Mouse (Mus musculus) CH12.LX (cell line): Measurements from ENCODE around the gene Necab2. TPM values are rescaled to one million over a fixed set of nuclear protein-coding genes. Genes with fewer than 3 reads are reported as not detected.

Source experiments
- DNase-seq: peaks from one replicate; pipeline ENCODE4 v3.0.0-alpha.2; 2013; ENCODE audit errors: extremely low read depth
- H3K27ac ChIP-seq: 2 replicates; pipeline ENCODE4 v1.5.1; 2012; ENCODE audit warnings: low read depth, mild to moderate bottlenecking, control low read depth, moderate library complexity; ENCODE audit not compliant: insufficient read depth
- H3K27me3 ChIP-seq: replicated peaks from 2 replicates; pipeline ENCODE3; 2012; ENCODE audit warnings: inconsistent platforms
- H3K36me3 ChIP-seq, 2 experiments: replicated peaks in 1 of 2; 2 replicates each; pipeline versions ENCODE3 to v1.6.1; 2012; ENCODE audit warnings: inconsistent platforms in 1 of 2, low read length in 1 of 2, mild to moderate bottlenecking in 1 of 2, mixed read lengths in 1 of 2, moderate library complexity in 1 of 2; ENCODE audit not compliant: control insufficient read depth in 1 of 2, insufficient read depth in 1 of 2
- H3K4me1 ChIP-seq, 2 experiments: 2 replicates each; pipeline ENCODE4 v1.6.1; 2012; ENCODE audit warnings: inconsistent platforms in 1 of 2, moderate library complexity in 1 of 2; ENCODE audit not compliant: insufficient read depth in 2 of 2, control insufficient read depth in 1 of 2
- H3K4me2 ChIP-seq: 2 replicates; pipeline ENCODE4 v1.6.1; 2012; ENCODE audit warnings: low read depth, mild to moderate bottlenecking, control low read depth; ENCODE audit not compliant: poor library complexity, insufficient read depth, severe bottlenecking
- H3K4me3 ChIP-seq, 3 experiments: fragments of 150-350 bp in 1 of 3; sonication (generic) in 1 of 3; replicated peaks in 1 of 3; 2 replicates each; pipeline versions ENCODE3 to v1.5.1; 2011 to 2012; ENCODE audit warnings: low read depth in 2 of 3, low read length in 2 of 3, mild to moderate bottlenecking in 2 of 3, moderate library complexity in 2 of 3, control low read depth in 1 of 3, improper control_type of control experiment in 1 of 3, inconsistent platforms in 1 of 3, mixed read lengths in 1 of 3; ENCODE audit not compliant: poor library complexity in 1 of 3
- H3K79me2 ChIP-seq: replicated peaks from 2 replicates; pipeline ENCODE4 v1.6.1; 2012; ENCODE audit warnings: mild to moderate bottlenecking, moderate library complexity; ENCODE audit not compliant: control insufficient read depth, poor library complexity, insufficient read depth, severe bottlenecking; ENCODE audit errors: extremely low read depth
- H3K9ac ChIP-seq: 2 replicates; pipeline ENCODE4 v1.6.1; 2012; ENCODE audit warnings: low read depth, mild to moderate bottlenecking, control low read depth, moderate library complexity; ENCODE audit not compliant: insufficient read depth
- H3K9me3 ChIP-seq: replicated peaks from 2 replicates; pipeline ENCODE3; 2012; ENCODE audit warnings: low read length, inconsistent platforms, mixed read lengths
- BHLHE40 ChIP-seq: IDR thresholded peaks from 2 replicates; pipeline ENCODE4 v1.6.1; 2011; ENCODE audit warnings: mild to moderate bottlenecking, low read depth, low read length, improper control_type of control experiment
- CHD1 ChIP-seq: IDR thresholded peaks from 2 replicates; pipeline ENCODE4 v1.6.1; 2012; ENCODE audit warnings: low read depth, low read length, improper control_type of control experiment, inconsistent platforms
- E2F4 ChIP-seq: IDR thresholded peaks from 2 replicates; pipeline ENCODE4 v1.6.1; 2011; ENCODE audit warnings: low read depth, low read length, improper control_type of control experiment; ENCODE audit not compliant: insufficient replicate concordance
- EP300 ChIP-seq: IDR thresholded peaks from 2 replicates; pipeline ENCODE4 v1.6.1; 2011; ENCODE audit warnings: low read length, improper control_type of control experiment
- GABPA ChIP-seq: IDR thresholded peaks from 2 replicates; pipeline ENCODE4 v1.6.1; 2012; ENCODE audit warnings: low read depth, low read length, improper control_type of control experiment, inconsistent platforms; ENCODE audit not compliant: insufficient replicate concordance
- IRF4 ChIP-seq: IDR thresholded peaks from 2 replicates; pipeline ENCODE4 v1.6.1; 2014; ENCODE audit warnings: low read depth, mild to moderate bottlenecking, inconsistent platforms, low read length, improper control_type of control experiment
- JUN ChIP-seq: IDR thresholded peaks from 2 replicates; pipeline ENCODE4 v1.6.1; 2011; ENCODE audit warnings: low read depth, mild to moderate bottlenecking, low read length, improper control_type of control experiment, moderate library complexity; ENCODE audit not compliant: insufficient read depth
- JUND ChIP-seq: conservative IDR thresholded peaks from 2 replicates; pipeline ENCODE4 v1.6.1; 2011; ENCODE audit warnings: low read depth, low read length, improper control_type of control experiment
- MAFK ChIP-seq: IDR thresholded peaks from 2 replicates; pipeline ENCODE4 v1.6.1; 2011; ENCODE audit warnings: low read length, improper control_type of control experiment; ENCODE audit not compliant: insufficient replicate concordance
- MAZ ChIP-seq: IDR thresholded peaks from 2 replicates; pipeline ENCODE4 v1.6.1; 2012; ENCODE audit warnings: low read depth, mild to moderate bottlenecking, inconsistent platforms, low read length, improper control_type of control experiment, moderate library complexity
- MXI1 ChIP-seq: IDR thresholded peaks from 2 replicates; pipeline ENCODE4 v1.6.1; 2011; ENCODE audit warnings: mild to moderate bottlenecking, low read depth, low read length, improper control_type of control experiment
- NELFE ChIP-seq: IDR thresholded peaks from 2 replicates; pipeline ENCODE4 v1.6.1; 2011; ENCODE audit warnings: low read depth, low read length, improper control_type of control experiment
- NRF1 ChIP-seq: IDR thresholded peaks from 2 replicates; pipeline ENCODE4 v1.6.1; 2014; ENCODE audit warnings: low read depth, mild to moderate bottlenecking, inconsistent platforms, low read length, improper control_type of control experiment, moderate library complexity
- PAX5 ChIP-seq: IDR thresholded peaks from 2 replicates; pipeline ENCODE4 v1.6.1; 2012; ENCODE audit warnings: low read length, inconsistent platforms, mixed read lengths
- POLR2A ChIP-seq: IDR thresholded peaks from 2 replicates; pipeline ENCODE4 v1.6.1; 2011; ENCODE audit warnings: low read depth, mild to moderate bottlenecking, improper control_type of control experiment, low read length
- RAD21 ChIP-seq: IDR thresholded peaks from 2 replicates; pipeline ENCODE4 v1.6.1; 2011; ENCODE audit warnings: low read depth, mild to moderate bottlenecking, low read length, improper control_type of control experiment, moderate library complexity
- RCOR1 ChIP-seq: conservative IDR thresholded peaks from 2 replicates; pipeline ENCODE4 v1.6.1; 2012; ENCODE audit warnings: low read depth, mild to moderate bottlenecking, inconsistent platforms, low read length, improper control_type of control experiment
- SMC3 ChIP-seq: IDR thresholded peaks from 2 replicates; pipeline ENCODE4 v1.6.1; 2011; ENCODE audit warnings: low read depth, low read length, improper control_type of control experiment
- TBP ChIP-seq: conservative IDR thresholded peaks from 2 replicates; pipeline ENCODE4 v1.6.1; 2011; ENCODE audit warnings: low read depth, low read length, improper control_type of control experiment
- TCF12 ChIP-seq: IDR thresholded peaks from 2 replicates; pipeline ENCODE4 v1.6.1; 2014; ENCODE audit warnings: low read depth, mild to moderate bottlenecking, inconsistent platforms, low read length, improper control_type of control experiment
- UBTF ChIP-seq: IDR thresholded peaks from 2 replicates; pipeline ENCODE4 v1.6.1; 2012; ENCODE audit warnings: low read depth, mild to moderate bottlenecking, inconsistent platforms, low read length, improper control_type of control experiment, moderate library complexity
- USF1 ChIP-seq: IDR thresholded peaks from 2 replicates; pipeline ENCODE4 v1.6.1; 2014; ENCODE audit warnings: low read depth, mild to moderate bottlenecking, inconsistent platforms, low read length, improper control_type of control experiment
- ZC3H11A ChIP-seq: IDR thresholded peaks from 2 replicates; pipeline ENCODE4 v1.6.1; 2012; ENCODE audit warnings: low read depth, mild to moderate bottlenecking, inconsistent platforms, low read length, improper control_type of control experiment
- ZMIZ1 ChIP-seq: IDR thresholded peaks from 2 replicates; pipeline ENCODE4 v1.6.1; 2012; ENCODE audit warnings: low read depth, mild to moderate bottlenecking, inconsistent platforms, low read length, improper control_type of control experiment
- ZNF384 ChIP-seq: IDR thresholded peaks from 2 replicates; pipeline ENCODE4 v1.6.1; 2012; ENCODE audit warnings: low read depth, low read length, improper control_type of control experiment, inconsistent platforms
- dilution Hi-C: fragments of 300-500 bp; cut with MboI; formaldehyde crosslinking; loops from 2 replicates; pipeline ENCODE4 v1.14.3; 2020; ENCODE audit warnings: low sequenced_read_pairs; ENCODE audit not compliant: extremely low pct_unique_long_range_greater_than_20kb, extremely low pct_ligation_motif_present
- in situ Hi-C: fragments of 300-500 bp; cut with MboI; formaldehyde crosslinking; loops from 3 replicates; pipeline ENCODE4 v1.14.3; 2019; ENCODE audit warnings: low sequenced_read_pairs, low pct_ligation_motif_present, low pct_unique_long_range_greater_than_20kb, mixed read lengths
- polyA plus RNA-seq: library from polyadenylated mRNA; unstranded; fragments of >175 nt; gene quantifications from 2 replicates; pipeline ENCODE4 v1.2.1, GENCODE M21; 2012; ENCODE audit warnings: low read depth; ENCODE audit not compliant: insufficient read length
- total RNA-seq, 2 experiments: library from RNA; depleted of rRNA; stranded (reverse); fragments of 300-350 nt in 1 of 2; fragments of >200 nt in 1 of 2; gene quantifications; 2 replicates each; pipeline ENCODE4 v1.2.3; 2012 to 2014

Necab2 gene
- total and polyA plus RNA-seq, 3 experiments, result not detected

DNA sequence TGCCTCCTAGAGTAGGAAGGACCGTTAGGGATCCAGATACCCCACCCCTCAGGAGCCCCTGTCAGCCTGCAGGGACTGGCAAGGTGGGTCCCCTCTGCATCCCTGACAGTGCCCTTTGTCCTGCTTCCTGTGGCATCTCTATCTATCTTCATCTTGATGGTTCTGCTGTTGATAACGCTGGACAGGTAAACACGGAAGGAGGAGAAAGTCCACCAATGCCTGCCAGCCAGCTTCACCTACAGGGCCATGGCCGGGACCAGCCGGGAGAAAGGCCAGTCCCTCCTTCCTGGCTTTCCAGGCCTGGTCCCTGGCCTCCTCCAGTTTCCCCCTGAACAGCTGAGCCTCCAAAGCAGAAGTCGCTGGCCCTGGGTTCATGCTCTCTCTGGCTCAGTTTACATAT, 11.9 kb upstream of the Necab2 start:
- Histone ChIP-seq H3K4me1 (peaks cover 18 to 48% of the 10 kb centered on the region in 2 experiments), H3K4me2 (no peak overlapping the region), H3K4me3 (no peak overlapping the region), H3K9ac (no peak overlapping the region), H3K79me2 (no peaks in the 10 kb centered on the region), H3K27ac (no peak overlapping the region), H3K36me3 (no peaks in the 10 kb centered on the region), H3K9me3 (no peaks in the 10 kb centered on the region), H3K27me3 (no peaks in the 10 kb centered on the region)
- dilution Hi-C loops, result no loop called here
- TF ChIP-seq MAFK (no peak), MXI1 (no peak), NRF1 (no peak), TCF12 (no peak), IRF4 (no peak), CHD1 (no peak)
- in situ Hi-C loops, result no loop called here
- no peak for DNase-seq

DNA sequence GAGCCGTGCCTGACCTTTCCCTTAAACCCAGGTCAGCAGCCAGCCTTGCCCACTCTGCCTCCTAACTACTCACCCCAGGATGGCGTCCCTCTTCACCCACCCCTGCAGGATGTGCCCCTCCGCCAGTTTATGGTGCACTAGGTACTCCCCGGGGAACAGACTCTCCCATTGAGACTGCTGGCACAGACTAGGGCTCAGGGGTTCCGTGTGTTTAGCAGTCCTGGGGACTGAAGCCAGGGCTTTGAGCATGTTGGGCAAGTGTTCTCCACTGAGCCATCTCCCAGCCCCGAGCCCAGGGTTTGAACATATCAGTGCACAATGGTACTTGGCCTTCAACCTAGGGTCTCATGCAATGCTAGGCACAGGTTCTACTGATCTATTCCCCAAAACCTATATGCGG, 11.0 kb upstream of the Necab2 start:
- in situ Hi-C loops (loop anchor here (5.0 kb wide), 1 partner anchor 182 kb away; no protein-coding TSS in a partner anchor), dilution Hi-C loops (no loop called here)
- TF ChIP-seq ZNF384, result no peak
- TF ChIP-seq JUND, result no peak
- TF ChIP-seq ZMIZ1, result no peak
- no peak for TF ChIP-seq SMC3
- no peak for TF ChIP-seq MAZ
- TF ChIP-seq TBP, result no peak
- no peak for TF ChIP-seq PAX5
- no peak overlapping the region for H3K27ac ChIP-seq
- H3K9ac ChIP-seq, result no peak overlapping the region
- H3K27me3 ChIP-seq, result no peaks in the 10 kb centered on the region
- H3K9me3 ChIP-seq, result no peaks in the 10 kb centered on the region
- no peak for DNase-seq
- no peak overlapping the region for H3K4me3 ChIP-seq
- no peaks in the 10 kb centered on the region for H3K79me2 ChIP-seq
- H3K4me2 ChIP-seq, result no peak overlapping the region
- H3K4me1 ChIP-seq, result peaks cover 19 to 54% of the 10 kb centered on the region in 2 experiments
- no peaks in the 10 kb centered on the region for H3K36me3 ChIP-seq

DNA sequence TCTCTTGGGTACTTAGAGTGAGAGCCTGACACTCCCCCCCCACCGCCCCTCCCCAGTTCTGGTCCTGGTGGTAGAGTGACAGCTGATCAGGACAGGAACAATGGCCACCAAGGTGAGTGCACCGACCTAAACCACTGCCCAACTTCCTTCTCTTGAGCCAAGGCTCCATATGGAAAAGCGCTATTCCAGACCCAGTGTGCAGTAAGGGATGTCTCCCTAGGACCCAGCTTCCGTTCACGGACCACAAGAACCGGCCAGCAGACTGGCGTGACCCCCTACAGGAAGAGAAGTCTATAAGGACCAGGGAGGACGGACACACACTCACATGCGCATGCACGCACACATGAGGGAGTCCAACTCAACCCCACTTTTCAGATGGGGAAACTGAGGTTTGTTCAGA, 10.2 kb upstream of the Necab2 start:
- no peaks in the 10 kb centered on the region for H3K9me3 ChIP-seq
- peaks cover 0 to 5% of the 10 kb centered on the region in 2 experiments for H3K36me3 ChIP-seq
- no peaks in the 10 kb centered on the region for H3K79me2 ChIP-seq
- no peak overlapping the region for H3K4me3 ChIP-seq
- no peaks in the 10 kb centered on the region for H3K27me3 ChIP-seq
- DNase-seq, result no peak
- dilution Hi-C loops, result no loop called here
- no peak overlapping the region for H3K27ac ChIP-seq
- H3K4me2 ChIP-seq, result peak overlapping the region; percentile 54
- in situ Hi-C loops, result loop anchor here (5.0 kb wide), 1 partner anchor 181 kb away; no protein-coding TSS in a partner anchor
- no peak overlapping the region for H3K9ac ChIP-seq
- peaks cover 19 to 54% of the 10 kb centered on the region in 2 experiments for H3K4me1 ChIP-seq
- no peak for TF ChIP-seq MAFK
- TF ChIP-seq UBTF, result no peak
- TF ChIP-seq RAD21, result no peak
- no peak for TF ChIP-seq NELFE
- no peak for TF ChIP-seq EP300
- no peak for TF ChIP-seq USF1
- no peak for TF ChIP-seq TCF12
- TF ChIP-seq JUN, result no peak
- TF ChIP-seq RCOR1, result no peak
- TF ChIP-seq E2F4, result no peak
- TF ChIP-seq ZNF384, result no peak
- TF ChIP-seq POLR2A, result no peak
- TF ChIP-seq JUND, result no peak
- no peak for TF ChIP-seq MAZ
- TF ChIP-seq ZC3H11A, result no peak
- TF ChIP-seq BHLHE40, result no peak
- TF ChIP-seq GABPA, result no peak
- TF ChIP-seq, all 38 proteins: peak for 0
